Mouse (Mus musculus) small intestine, adult 2 months (tissue): ENCODE data around the gene Pdlim1.

Source experiments
- CTCF ChIP-seq: fragments of 200-500 bp; IDR thresholded peaks from 2 replicates; pipeline ENCODE4 v1.5.1; 2012; ENCODE audit warnings: low read depth, mild to moderate bottlenecking, control low read depth, inconsistent platforms, low read length, moderate library complexity, mixed read lengths; ENCODE audit not compliant: insufficient replicate concordance, insufficient read length; ENCODE audit errors: extremely low read depth
- POLR2A ChIP-seq: fragments of 200-500 bp; IDR thresholded peaks from 2 replicates; pipeline ENCODE4 v1.6.1; 2012; ENCODE audit warnings: low read depth, mild to moderate bottlenecking, control low read depth, inconsistent platforms, low read length, moderate library complexity

- TF ChIP-seq POLR2A (no peak), CTCF (peak; percentile 81; the same call in 1 of the 2 replicates)
Observed at GRCm38 (mm10) chr19:40225102-40225760, 46.4 kb downstream of the Pdlim1 start.
